Mouse (Mus musculus): Measurements from ENCODE around the gene Plcd4. TPM values are rescaled to one million over a fixed set of nuclear protein-coding genes. Genes with fewer than 3 reads are reported as not detected.

The Plcd4 gene
- polyA plus RNA-seq, 1 experiment, result not detected

DNA sequence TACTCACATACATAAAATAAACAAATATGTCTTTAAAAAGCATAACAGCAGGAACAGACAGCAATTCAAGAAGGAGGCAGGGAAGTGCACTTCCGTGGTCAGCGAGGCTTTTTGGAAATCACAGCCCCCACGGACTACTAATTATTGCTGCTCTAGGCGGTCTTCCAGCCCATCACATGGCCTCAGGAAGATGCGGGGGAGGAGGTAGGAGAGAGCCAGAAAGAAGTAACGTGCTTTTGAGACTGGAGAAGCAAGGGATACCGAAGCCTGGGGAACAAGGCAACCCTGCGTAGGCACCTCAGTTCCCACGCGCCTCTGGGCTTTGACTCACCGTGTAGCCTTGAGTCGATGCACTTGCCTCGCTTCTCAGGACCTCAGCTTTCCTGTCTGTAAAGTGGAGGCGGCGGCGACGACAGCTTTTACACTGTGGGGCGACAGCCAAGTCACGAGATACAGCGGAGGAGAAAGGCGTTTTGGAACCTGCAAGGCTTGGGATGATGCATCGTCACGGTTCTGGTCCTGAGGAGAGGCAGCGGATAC, 44.6 kb downstream of the Plcd4 start:
- no peak for TF ChIP-seq GATA1 (IDR thresholded peaks at IDR 0.05; ENCODE audit: low read length)
- TF ChIP-seq TAL1 (IDR thresholded peaks at IDR 0.05; ENCODE audit: low read length), result no peak
- H3K9me3 ChIP-seq (ENCODE audit: control insufficient read depth, low read length), result no peaks in the 10 kb centered on the region
- H3K36me3 ChIP-seq (ENCODE audit: control insufficient read depth), result peaks cover 56% of the 10 kb centered on the region
- H3K4me1 ChIP-seq (ENCODE audit: control insufficient read depth), result peaks cover 48% of the 10 kb centered on the region
- peak overlapping the region; percentile 67 for H3K4me3 ChIP-seq (replicated peaks)
- H3K27me3 ChIP-seq (ENCODE audit: control insufficient read depth), result no peaks in the 10 kb centered on the region

DNA sequence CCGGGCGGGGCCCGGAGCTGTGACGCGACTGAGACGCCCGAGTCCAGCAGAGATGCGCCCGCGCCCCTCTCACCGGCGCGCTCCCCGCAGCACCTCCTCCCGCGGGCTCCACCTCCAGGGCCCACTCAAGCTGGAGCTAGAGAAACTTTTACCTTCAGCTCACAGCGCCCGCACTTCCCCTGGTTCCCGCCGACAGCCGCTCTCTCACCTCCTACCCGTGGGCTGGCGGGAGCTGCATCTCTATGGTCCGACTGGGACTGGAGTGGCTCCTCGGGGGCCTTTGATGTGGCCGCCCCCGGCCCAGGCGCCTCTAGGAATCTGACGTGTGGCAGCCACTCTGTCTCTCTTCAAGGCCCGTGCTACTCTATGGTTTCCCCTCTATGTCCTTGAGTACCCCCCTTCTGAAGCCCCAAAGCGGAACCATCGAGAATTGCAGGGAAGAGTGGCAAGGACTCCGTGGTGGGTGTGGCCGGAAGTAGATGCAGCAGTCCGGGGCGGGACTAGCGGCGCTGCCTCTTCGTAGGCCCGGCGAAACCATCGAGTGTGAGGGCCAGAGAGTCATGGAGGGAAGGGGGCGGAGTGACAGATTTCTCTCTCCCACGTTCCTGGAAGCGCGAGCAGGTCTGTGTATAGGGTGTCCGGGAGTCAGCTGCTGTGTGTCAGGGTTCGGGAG, 45.2 kb downstream of the Plcd4 start, which contains the start of the genes Zfp142 and Bcs1l:
Gene Zfp142, minus strand, starts transcription at position 474 of the 673 bp plus-strand sequence.
Gene Bcs1l, plus strand, starts transcription at position 517 of the 673 bp plus-strand sequence.
- no peaks in the 10 kb centered on the region for H3K27me3 ChIP-seq (ENCODE audit: control insufficient read depth)
- peak within 1 kb of the TSS; percentile 67 for H3K4me3 ChIP-seq (replicated peaks)
- H3K9me3 ChIP-seq (ENCODE audit: control insufficient read depth, low read length), result no peaks in the 10 kb centered on the region
- peaks cover 48% of the 10 kb centered on the region for H3K4me1 ChIP-seq (ENCODE audit: control insufficient read depth)
- H3K36me3 ChIP-seq (ENCODE audit: control insufficient read depth), result peaks cover 51% of the 10 kb centered on the region
- TF ChIP-seq GATA1 (IDR thresholded peaks at IDR 0.05; ENCODE audit: low read length), result no peak
- TF ChIP-seq TAL1 (IDR thresholded peaks at IDR 0.05; ENCODE audit: low read length), result no peak

DNA sequence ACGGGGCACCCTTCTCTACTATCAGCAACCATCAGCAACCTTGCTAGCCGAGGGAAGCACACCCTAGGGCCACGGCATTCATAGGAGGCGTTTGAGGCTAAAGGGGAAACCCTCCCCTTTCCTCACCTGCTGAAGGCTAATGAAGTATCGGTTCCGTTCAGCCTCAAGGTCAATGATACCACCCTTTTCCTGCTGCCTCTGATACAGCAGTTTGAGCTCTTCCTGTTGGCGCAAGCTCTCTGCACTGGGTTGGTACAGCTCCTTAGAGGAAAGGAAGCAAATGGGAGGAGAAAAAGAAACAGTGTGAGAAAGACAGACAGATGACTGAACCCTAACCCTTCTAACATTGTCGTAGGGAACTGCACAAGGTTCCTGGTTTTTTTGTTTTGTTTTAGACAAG, 51.7 kb downstream of the Plcd4 start:
- TF ChIP-seq TAL1 (IDR thresholded peaks at IDR 0.05; ENCODE audit: low read length), result no peak
- no peak for TF ChIP-seq GATA1 (IDR thresholded peaks at IDR 0.05; ENCODE audit: low read length)
- no peaks in the 10 kb centered on the region for H3K9me3 ChIP-seq (ENCODE audit: control insufficient read depth, low read length)
- no peak overlapping the region for H3K4me3 ChIP-seq (replicated peaks)
- peaks cover 85% of the 10 kb centered on the region for H3K36me3 ChIP-seq (ENCODE audit: control insufficient read depth)
- peaks cover 5% of the 10 kb centered on the region for H3K4me1 ChIP-seq (ENCODE audit: control insufficient read depth)
- H3K27me3 ChIP-seq (ENCODE audit: control insufficient read depth), result no peaks in the 10 kb centered on the region

DNA sequence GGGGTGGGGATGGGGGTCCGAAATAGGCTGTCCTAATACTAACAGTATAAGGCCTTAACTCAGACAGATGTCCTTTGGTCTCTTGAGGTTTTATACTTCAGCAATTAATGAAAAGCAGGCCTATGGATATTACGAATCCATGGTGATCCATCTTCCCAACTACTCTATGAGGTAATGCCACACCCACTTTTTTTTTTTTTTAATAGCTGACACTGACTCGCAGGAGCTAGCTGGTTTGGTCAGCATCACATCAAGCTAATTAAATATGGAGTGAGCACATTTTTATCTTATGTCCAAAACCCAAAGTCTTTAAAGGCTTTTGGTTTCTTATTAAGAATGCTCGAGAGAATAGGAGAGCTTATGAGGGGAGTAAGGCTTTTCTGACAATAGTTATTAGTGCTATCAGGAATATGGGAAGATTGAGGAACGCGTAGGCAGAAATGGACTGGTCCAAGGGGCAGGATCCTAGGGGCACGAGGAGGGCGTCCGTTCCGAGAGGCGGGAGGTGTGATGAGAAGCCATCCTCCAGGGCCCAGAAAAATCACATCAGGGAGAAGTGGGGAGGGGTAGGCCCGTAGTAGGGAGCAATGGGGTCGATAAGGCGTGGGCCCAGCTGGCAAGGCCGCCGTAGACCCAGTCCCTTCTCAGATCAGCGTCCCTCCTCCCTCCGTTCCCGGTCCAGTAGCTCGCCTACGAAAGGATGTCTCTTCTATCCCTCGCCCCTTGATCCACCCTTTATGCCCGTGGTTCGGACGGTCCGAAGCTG, 58.0 kb downstream of the Plcd4 start:
- peaks cover 29% of the 10 kb centered on the region for H3K36me3 ChIP-seq (ENCODE audit: control insufficient read depth)
- no peaks in the 10 kb centered on the region for H3K27me3 ChIP-seq (ENCODE audit: control insufficient read depth)
- TF ChIP-seq GATA1 (IDR thresholded peaks at IDR 0.05; ENCODE audit: low read length), result no peak
- TF ChIP-seq TAL1 (IDR thresholded peaks at IDR 0.05; ENCODE audit: low read length), result no peak
- peaks cover 23% of the 10 kb centered on the region for H3K4me1 ChIP-seq (ENCODE audit: control insufficient read depth)
- H3K9me3 ChIP-seq (ENCODE audit: control insufficient read depth, low read length), result no peaks in the 10 kb centered on the region
- peak overlapping the region; percentile 87 for H3K4me3 ChIP-seq (replicated peaks)

DNA sequence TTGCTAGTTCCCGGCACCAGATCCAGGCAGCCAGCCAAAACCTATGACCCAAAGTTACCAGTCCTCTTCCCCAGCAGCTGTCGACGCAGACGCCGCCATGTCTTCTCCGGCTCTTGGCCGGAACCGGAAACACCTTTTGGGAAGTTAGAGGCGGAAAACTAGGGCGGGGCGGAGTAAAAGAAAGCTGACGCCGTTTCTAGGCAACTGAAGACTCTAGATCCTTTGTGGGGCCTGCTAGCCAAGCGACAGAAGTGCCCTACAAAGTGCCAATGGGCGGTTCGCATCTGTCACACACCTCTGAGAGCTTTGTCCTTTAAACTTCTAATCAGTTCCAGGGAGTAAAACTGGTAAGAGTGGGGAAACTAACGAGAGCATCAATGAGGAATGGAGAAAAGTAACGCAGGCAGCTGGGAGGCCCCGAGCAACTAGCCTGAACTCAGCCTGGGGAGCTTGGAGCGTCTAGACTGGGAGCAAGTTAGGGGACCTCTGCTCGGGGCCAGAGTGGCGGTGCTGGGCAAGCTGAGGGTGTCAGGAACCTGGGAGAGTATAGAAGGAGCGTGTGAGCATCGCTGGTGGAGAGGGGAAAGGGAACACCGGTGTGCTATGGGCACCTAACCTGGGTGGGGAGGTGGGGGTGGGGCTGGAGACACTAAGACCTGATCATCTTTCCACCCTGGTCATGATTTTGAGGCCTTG, 58.7 kb downstream of the Plcd4 start, which contains the start of the genes Rnf25 and Stk36:
Gene Rnf25, minus strand, starts transcription at position 131 of the 696 bp plus-strand sequence.
Gene Stk36, plus strand, starts transcription at position 179 of the 696 bp plus-strand sequence.
- H3K4me1 ChIP-seq (ENCODE audit: control insufficient read depth), result peaks cover 23% of the 10 kb centered on the region
- no peak for TF ChIP-seq TAL1 (IDR thresholded peaks at IDR 0.05; ENCODE audit: low read length)
- TF ChIP-seq GATA1 (IDR thresholded peaks at IDR 0.05; ENCODE audit: low read length), result no peak
- no peaks in the 10 kb centered on the region for H3K27me3 ChIP-seq (ENCODE audit: control insufficient read depth)
- no peaks in the 10 kb centered on the region for H3K9me3 ChIP-seq (ENCODE audit: control insufficient read depth, low read length)
- peaks cover 24% of the 10 kb centered on the region for H3K36me3 ChIP-seq (ENCODE audit: control insufficient read depth)
- H3K4me3 ChIP-seq (replicated peaks), result peak within 1 kb of the TSS; percentile 87

Other genes with a start within 250 kb of the Plcd4 start
- gene Tmbim1, start 237.3 kb upstream of the Plcd4 start, polyA plus RNA-seq (2012), result 2.7 and 3.3 TPM in 2 replicates
- gene Catip, start 180.8 kb upstream of the Plcd4 start, polyA plus RNA-seq (2012), result not detected in 2 replicates
- 0.93 and 1.4 TPM in 2 replicates for gene Slc11a1, start 167.7 kb upstream of the Plcd4 start, polyA plus RNA-seq (2012)
- 33.4 and 34.3 TPM in 2 replicates for gene Ctdsp1, start 151.4 kb upstream of the Plcd4 start, polyA plus RNA-seq (2012)
- not detected in 2 replicates for gene Vil1, start 133.5 kb upstream of the Plcd4 start, polyA plus RNA-seq (2012)
- 0.78 and 0.87 TPM in 2 replicates for gene Cnot9, start 36.8 kb upstream of the Plcd4 start, polyA plus RNA-seq (2012)
- gene Usp37, start 1.4 kb downstream of the Plcd4 start, polyA plus RNA-seq (2012), result 0.08 and 0.14 TPM in 2 replicates
- gene Zfp142, start 45.4 kb downstream of the Plcd4 start, polyA plus RNA-seq (2012), result 0.34 and 0.41 TPM in 2 replicates
- gene Bcs1l, start 45.4 kb downstream of the Plcd4 start, polyA plus RNA-seq (2012), result 0.06 and 0.18 TPM in 2 replicates
- 1.2 and 1.4 TPM in 2 replicates for gene Rnf25, start 58.5 kb downstream of the Plcd4 start, polyA plus RNA-seq (2012)
- not detected in 2 replicates for gene Stk36, start 58.6 kb downstream of the Plcd4 start, polyA plus RNA-seq (2012)
- 0.12 and 0.24 TPM in 2 replicates for gene Ttll4, start 118.9 kb downstream of the Plcd4 start, polyA plus RNA-seq (2012)
- gene Cyp27a1, start 170.7 kb downstream of the Plcd4 start, polyA plus RNA-seq (2012), result 0.02 and 0.05 TPM in 2 replicates
- gene Prkag3, start 206.3 kb downstream of the Plcd4 start, polyA plus RNA-seq (2012), result 0.02 TPM in 1 of 2 replicates, not detected in the other
- not detected in 2 replicates for gene Wnt6, start 229.0 kb downstream of the Plcd4 start, polyA plus RNA-seq (2012)
- 0.02 and 0.04 TPM in 2 replicates for gene Wnt10a, start 248.6 kb downstream of the Plcd4 start, polyA plus RNA-seq (2012)